Mouse (Mus musculus): ENCODE results near the gene Lrrc28. TPM values are rescaled to one million over a fixed set of nuclear protein-coding genes. Genes with fewer than 3 reads are reported as not detected.

Lrrc28 gene
- total RNA-seq, 1 experiment from 2014 or later: 7.1 TPM

- no peak for ATAC-seq (replicated peaks; ENCODE audit: insufficient number of reproducible peaks, low FRiP score, low TSS enrichment, poor library complexity, severe bottlenecking)
These were observed 176.2 kb downstream of the Lrrc28 start for GRCm38 (mm10) chr7:67468802-67469408.

- ATAC-seq (replicated peaks; ENCODE audit: insufficient number of reproducible peaks, low FRiP score, low TSS enrichment, poor library complexity, severe bottlenecking): no peak
These were observed 176.9 kb downstream of the Lrrc28 start for GRCm38 (mm10) chr7:67468180-67468579.

- no peak for ATAC-seq (replicated peaks; ENCODE audit: insufficient number of reproducible peaks, low FRiP score, low TSS enrichment, poor library complexity, severe bottlenecking)
These were observed 178.7 kb downstream of the Lrrc28 start for GRCm38 (mm10) chr7:67466322-67466721.

- ATAC-seq (replicated peaks; ENCODE audit: insufficient number of reproducible peaks, low FRiP score, low TSS enrichment, poor library complexity, severe bottlenecking): peak; percentile 42
These were observed 180.4 kb downstream of the Lrrc28 start for GRCm38 (mm10) chr7:67464633-67465032.

GRCm38 (mm10) chr7:67463565-67463964, 181.5 kb downstream of the Lrrc28 start:
- ATAC-seq (replicated peaks; ENCODE audit: insufficient number of reproducible peaks, low FRiP score, low TSS enrichment, poor library complexity, severe bottlenecking): peak; percentile 28

Other genes with a start within 250 kb of the Lrrc28 start
- 5.6 to 12.5 TPM (median 6.6 TPM) in 3 replicates for gene Ttc23, start 2.1 kb upstream of the Lrrc28 start, total RNA-seq (2017)
- gene Synm, start 114.5 kb upstream of the Lrrc28 start, total RNA-seq (2017): 0.53 TPM in 1 of 3 replicates, not detected in the others

Data from monocyte, adult 5-6 weeks (primary cell).